Mouse (Mus musculus) gonadal fat pad, adult 2 months (tissue): Measurements from ENCODE around the gene S100a9. TPM values are rescaled to one million over a fixed set of nuclear protein-coding genes. Genes with fewer than 3 reads are reported as not detected.

ENCODE experiments used
- polyA plus RNA-seq: library from polyadenylated mRNA; depleted of rRNA; stranded (reverse); fragments of >200 nt; gene quantifications from 2 replicates; pipeline ENCODE4 v1.2.3, GENCODE M21; 2012; rRNA removed

S100a9 gene
- polyA plus RNA-seq, 1 experiment = 1.2 TPM

Other genes starting within 250 kb of the S100a9 start
- 49.7 and 51.1 TPM in 2 replicates for gene Npr1, start 229.9 kb downstream of the S100a9 start, polyA plus RNA-seq
- gene Ilf2, start 219.6 kb downstream of the S100a9 start, polyA plus RNA-seq = 30.6 and 34.0 TPM in 2 replicates
- gene Snapin, start 204.7 kb downstream of the S100a9 start, polyA plus RNA-seq = 38.3 and 41.3 TPM in 2 replicates
- 35.9 and 46.2 TPM in 2 replicates for gene Chtop, start 186.2 kb downstream of the S100a9 start, polyA plus RNA-seq
- 184 and 230 TPM in 2 replicates for gene S100a1, start 181.3 kb downstream of the S100a9 start, polyA plus RNA-seq
- gene S100a13, start 181.3 kb downstream of the S100a9 start, polyA plus RNA-seq = 73.7 and 97.9 TPM in 2 replicates
- 2.5 and 7.2 TPM in 2 replicates for gene S100a14, start 168.9 kb downstream of the S100a9 start, polyA plus RNA-seq
- gene S100a16, start 158.5 kb downstream of the S100a9 start, polyA plus RNA-seq = 161 and 192 TPM in 2 replicates
- 1.4 TPM in 2 replicates for gene S100a3, start 135.1 kb downstream of the S100a9 start, polyA plus RNA-seq
- not detected in 2 replicates for gene S100a2, start 105.5 kb downstream of the S100a9 start, polyA plus RNA-seq
- not detected in 2 replicates for gene Gm42674, start 93.8 kb downstream of the S100a9 start, polyA plus RNA-seq
- gene S100a4, start 92.0 kb downstream of the S100a9 start, polyA plus RNA-seq = 27.8 and 69.1 TPM in 2 replicates
- not detected in 2 replicates for gene S100a5, start 87.2 kb downstream of the S100a9 start, polyA plus RNA-seq
- 229 and 578 TPM in 2 replicates for gene S100a6, start 82.8 kb downstream of the S100a9 start, polyA plus RNA-seq
- gene S100a7a, start 41.7 kb downstream of the S100a9 start, polyA plus RNA-seq = 0.19 and 0.39 TPM in 2 replicates
- gene S100a8, start 26.7 kb downstream of the S100a9 start, polyA plus RNA-seq = 0.48 and 7.4 TPM in 2 replicates
- 0.76 and 0.77 TPM in 2 replicates for gene Pglyrp4, start 31.2 kb upstream of the S100a9 start, polyA plus RNA-seq
- not detected in 2 replicates for gene Gm5849, start 82.2 kb upstream of the S100a9 start, polyA plus RNA-seq